Mouse (Mus musculus): ENCODE data around the gene Fhl1.

GRCm38 (mm10) chrX:56692554-56692953 lies 39.0 kb upstream of the Fhl1 start:
- no peak for TF ChIP-seq POLR2A (IDR thresholded peaks at IDR 0.05; ENCODE audit: borderline replicate concordance, control insufficient read depth, low read depth, low read length)
- no peak for TF ChIP-seq CTCF (IDR thresholded peaks at IDR 0.05; ENCODE audit: control insufficient read depth, insufficient read depth, low read length)
